ENCODE assay signal across 12 mouse cellular contexts in the genomic region with DNA sequence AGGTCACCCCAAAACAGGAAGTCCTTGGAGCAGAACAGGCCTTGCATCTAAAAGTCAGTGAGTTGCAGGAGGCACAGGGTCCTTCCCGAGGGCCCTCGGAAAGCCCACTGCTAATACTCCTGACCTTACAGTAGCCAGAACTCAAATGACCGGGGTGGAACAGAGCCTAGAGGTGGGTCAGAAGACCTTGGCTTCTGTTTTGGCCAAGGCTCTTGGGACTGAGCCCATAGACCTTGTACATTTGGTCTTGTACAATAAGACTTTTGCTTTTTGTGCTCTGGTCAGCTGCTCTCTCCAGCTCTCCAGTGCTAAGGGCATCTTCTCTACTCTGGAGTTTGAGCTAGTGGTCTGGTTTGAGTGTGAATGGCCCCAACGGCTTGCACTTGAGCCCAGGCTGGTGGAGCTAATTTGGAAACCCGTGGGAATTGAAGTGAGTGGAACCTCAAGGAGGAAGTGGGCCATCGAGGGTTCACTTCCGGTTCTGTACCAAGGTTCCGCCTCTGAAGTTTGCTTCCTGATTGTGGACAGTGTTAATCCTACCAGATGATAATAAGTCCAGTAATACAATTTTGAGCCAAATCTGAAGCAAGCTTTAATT.
A peak's percentile ranks its signal among the peaks of the same experiment; 100 is the strongest.
DNase-seq lines count a peak whose midpoint lies in the region; ATAC-seq lines count a peak whose summit lies in the region.
"Had no signal": no experiment of that assay in that cellular context is flagged by ENCODE, and none has a peak within 500 bp of the region (broad histone marks: within the 10 kb centered on the region; RNA-seq: fewer than 3 reads in every experiment).

No protein-coding gene starts in this region.

- H3K4me1 ChIP-seq in liver, embryonic 15.5 days (replicated peaks): peaks cover 4% of the 10 kb centered on the region; the same call in 1 of the 2 replicates
- no peaks in the 10 kb centered on the region for H3K4me1 ChIP-seq in liver, embryonic 11.5 days (replicated peaks; ENCODE audit: control insufficient read depth, insufficient read depth, low read length)

- peak; percentile 45 for DNase-seq in adrenal gland, postnatal 10 days
- no peak for DNase-seq in adrenal gland, postnatal 4 days (ENCODE audit: low spot score in 2 of 2)
- DNase-seq in liver, embryonic 11.5 days (ENCODE audit: low spot score): no peak
- DNase-seq in naive thymus-derived CD4-positive, alpha-beta T cell, adult 2 months (ENCODE audit: low read depth): peak; percentile 50
- DNase-seq in urinary bladder, adult 2 months (ENCODE audit: low spot score): no peak
- no peak for DNase-seq in right cerebral cortex, postnatal 4 days
- DNase-seq: cerebellum, adult 18-20 months; gastrocnemius, postnatal 14 days; right cerebral cortex, postnatal 14 days had no signal

- no peak overlapping the region for H3K4me2 ChIP-seq in liver, embryonic 15.5 days
- no peak overlapping the region for H3K4me2 ChIP-seq in liver, embryonic 11.5 days

- 0 out of 2 replicates have a peak overlapping the region, but pooled peaks have one; percentile 19 for H3K27ac ChIP-seq in liver, embryonic 15.5 days (replicated peaks)
- no peak overlapping the region for H3K27ac ChIP-seq in liver, embryonic 11.5 days (ENCODE audit: low read depth, low read length)
- H3K27ac ChIP-seq: layer of hippocampus, adult 2 months had no signal

- WGBS in liver, embryonic 15.5 days (ENCODE audit: insufficient replicate concordance): 34% methylated on average over 8 of the region's 8 CpGs
- WGBS in liver, embryonic 11.5 days: 67% methylated on average over 8 of the region's 8 CpGs

- no peak for ATAC-seq in liver, embryonic 15.5 days (ENCODE audit: insufficient read depth)
- no peak for ATAC-seq in liver, embryonic 11.5 days (replicated peaks; ENCODE audit: low FRiP score)
- peak; percentile 36 for ATAC-seq in common myeloid progenitor, adult 5-6 weeks (replicated peaks; ENCODE audit: low read depth, poor library complexity, severe bottlenecking)

- H3K4me3 ChIP-seq in liver, embryonic 15.5 days (replicated peaks): no peak overlapping the region
- no peak overlapping the region for H3K4me3 ChIP-seq in liver, embryonic 11.5 days (ENCODE audit: low read depth, low read length)
- H3K4me3 ChIP-seq: layer of hippocampus, adult 2 months had no signal

- H3K27me3 ChIP-seq in liver, embryonic 15.5 days: no peaks in the 10 kb centered on the region
- H3K27me3 ChIP-seq in liver, embryonic 11.5 days (replicated peaks; ENCODE audit: control insufficient read depth, insufficient read depth, low read length): no peaks in the 10 kb centered on the region

- H3K36me3 ChIP-seq in liver, embryonic 15.5 days (replicated peaks): no peaks in the 10 kb centered on the region
- H3K36me3 ChIP-seq in liver, embryonic 11.5 days (ENCODE audit: control insufficient read depth, insufficient read depth, low read length): no peaks in the 10 kb centered on the region

- no peaks in the 10 kb centered on the region for H3K9me3 ChIP-seq in liver, embryonic 15.5 days (replicated peaks)
- no peaks in the 10 kb centered on the region for H3K9me3 ChIP-seq in liver, embryonic 11.5 days (ENCODE audit: control insufficient read depth, low read length)

- no peak overlapping the region for H3K9ac ChIP-seq in liver, embryonic 15.5 days
- no peak overlapping the region for H3K9ac ChIP-seq in liver, embryonic 11.5 days (ENCODE audit: low read depth, low read length)

Comparison
In these comparisons a context has a peak if more than half of its experiments do, and no peak if none do; other contexts are left out.
1. DNase-seq: peak in adrenal gland, postnatal 10 days (single experiment) and naive thymus-derived CD4-positive, alpha-beta T cell, adult 2 months (single experiment); none in adrenal gland, postnatal 4 days (0 of 2), liver, embryonic 11.5 days (single experiment), urinary bladder, adult 2 months (single experiment) and right cerebral cortex, postnatal 4 days (single experiment).